Mouse (Mus musculus) inflammation-experienced regulatory T-cells, adult 6 months (primary cell): ENCODE data around the gene Oard1. TPM values are rescaled to one million over a fixed set of nuclear protein-coding genes. Genes with fewer than 3 reads are reported as not detected.

Experiments
- ATAC-seq: one replicate; pipeline ENCODE4 v1.8.0; 2017
- polyA plus RNA-seq, 3 experiments: library from polyadenylated mRNA; unstranded; fragments of 100-300 nt; shearing (Covaris generic); gene quantifications; one replicate each; pipeline ENCODE4 v1.2.1; 2017

Gene Oard1
- polyA plus RNA-seq, 3 experiments from 2014 or later = 85.8 to 107 (median 94.9) TPM

DNA sequence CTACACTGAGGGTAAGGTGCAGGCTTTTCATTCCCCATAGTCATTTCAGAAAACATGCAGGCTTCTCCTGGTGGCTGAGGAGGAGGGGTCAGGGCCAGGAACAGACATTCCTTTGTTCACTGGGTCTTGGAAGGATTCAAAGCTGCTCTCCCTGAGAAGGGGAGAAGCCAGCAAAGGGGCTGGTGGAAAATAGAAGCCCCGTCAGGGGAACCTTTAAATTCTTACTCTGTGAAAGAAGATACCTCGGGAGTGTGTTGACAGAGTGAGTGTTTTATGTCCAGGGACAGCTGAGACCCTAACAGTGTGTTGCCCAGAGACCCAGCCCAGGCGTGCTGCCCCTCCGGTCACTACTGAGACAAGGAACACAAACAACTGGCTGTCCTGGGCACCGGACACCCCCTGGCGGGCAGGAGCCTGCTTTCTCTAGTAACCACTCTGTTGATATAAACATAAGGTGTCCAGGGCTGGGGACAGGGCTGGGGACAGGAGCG lies 27.7 kb downstream of the Oard1 start:
- no peak for ATAC-seq

DNA sequence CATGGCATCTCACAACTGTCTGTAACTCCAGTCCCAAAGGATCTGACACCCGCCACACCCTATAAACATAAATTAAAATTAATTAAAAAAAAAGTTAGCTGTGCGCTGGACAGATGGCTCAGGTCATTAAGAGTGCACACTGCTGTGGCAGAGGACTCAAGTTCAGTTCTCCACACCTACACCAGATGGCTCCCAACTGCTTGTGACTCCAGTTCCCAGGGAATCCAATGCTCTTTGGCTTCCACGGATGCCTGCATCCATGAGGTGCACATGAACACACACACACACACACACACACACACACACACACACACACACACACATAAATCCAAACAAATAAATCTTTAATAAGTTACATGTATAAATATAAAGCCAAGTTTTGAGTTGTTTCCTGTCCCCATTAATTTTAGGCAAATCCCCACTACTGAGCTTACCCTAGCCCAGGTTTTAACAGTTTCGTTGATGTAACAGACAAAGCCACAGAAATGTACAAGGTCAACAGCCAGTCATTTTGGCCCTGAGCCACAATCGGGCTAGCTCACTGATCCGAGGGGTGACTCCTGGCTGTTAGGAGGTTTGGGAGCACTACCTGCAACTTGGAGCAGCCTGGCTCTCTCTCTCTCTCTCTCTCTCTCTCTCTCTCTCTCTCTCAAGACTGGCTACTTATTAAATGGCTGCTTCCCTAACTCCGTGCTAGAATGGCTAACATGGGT lies 33.1 kb downstream of the Oard1 start:
- ATAC-seq = no peak

DNA sequence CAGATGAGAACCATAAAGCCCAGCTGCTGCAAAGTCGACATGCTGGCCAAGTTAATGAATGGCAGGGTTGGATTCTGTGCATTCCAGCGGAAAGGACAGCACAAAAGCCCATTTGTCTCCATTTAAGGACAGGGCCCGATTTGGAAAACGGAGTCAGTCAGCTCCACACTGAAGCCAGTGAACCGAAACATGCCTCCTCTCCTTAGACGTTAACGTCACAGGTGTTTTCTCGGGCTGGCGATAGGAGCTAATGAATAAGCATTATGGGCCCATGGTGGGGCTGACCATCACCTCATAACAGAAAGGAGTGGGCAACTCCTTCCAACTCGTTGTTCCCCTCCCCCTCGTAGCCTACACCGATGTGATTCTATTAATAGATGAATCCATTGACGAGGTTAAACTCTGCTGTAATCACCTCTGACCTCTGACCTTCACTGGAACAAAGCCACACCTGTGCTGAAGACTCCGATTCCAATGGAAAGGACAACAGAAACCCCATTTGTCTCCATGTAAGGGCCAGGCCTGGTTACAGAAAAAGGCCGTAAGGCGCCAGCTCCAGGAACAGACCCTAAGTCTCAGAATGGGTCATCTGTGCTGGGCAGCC lies 33.8 kb downstream of the Oard1 start:
- no peak for ATAC-seq

DNA sequence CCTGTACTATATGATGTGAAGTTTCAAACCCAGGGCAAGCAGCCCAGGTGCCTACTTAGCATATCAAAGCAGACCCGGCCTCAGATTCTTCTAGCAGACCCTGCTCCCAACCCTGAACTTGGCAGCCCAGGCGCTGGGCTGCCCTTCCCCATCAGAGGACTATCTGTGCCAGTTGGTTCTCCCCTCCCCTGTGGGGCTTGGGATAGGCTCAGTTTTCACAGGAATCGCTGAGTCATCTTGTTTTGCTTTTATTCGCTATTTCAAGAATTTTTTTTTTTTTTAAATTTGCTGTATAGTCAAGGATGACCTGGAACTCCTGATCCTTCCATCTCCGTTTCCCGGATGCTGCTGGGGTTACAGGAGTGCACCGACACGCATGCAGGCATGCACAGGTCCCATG lies 37.9 kb downstream of the Oard1 start:
- no peak for ATAC-seq

DNA sequence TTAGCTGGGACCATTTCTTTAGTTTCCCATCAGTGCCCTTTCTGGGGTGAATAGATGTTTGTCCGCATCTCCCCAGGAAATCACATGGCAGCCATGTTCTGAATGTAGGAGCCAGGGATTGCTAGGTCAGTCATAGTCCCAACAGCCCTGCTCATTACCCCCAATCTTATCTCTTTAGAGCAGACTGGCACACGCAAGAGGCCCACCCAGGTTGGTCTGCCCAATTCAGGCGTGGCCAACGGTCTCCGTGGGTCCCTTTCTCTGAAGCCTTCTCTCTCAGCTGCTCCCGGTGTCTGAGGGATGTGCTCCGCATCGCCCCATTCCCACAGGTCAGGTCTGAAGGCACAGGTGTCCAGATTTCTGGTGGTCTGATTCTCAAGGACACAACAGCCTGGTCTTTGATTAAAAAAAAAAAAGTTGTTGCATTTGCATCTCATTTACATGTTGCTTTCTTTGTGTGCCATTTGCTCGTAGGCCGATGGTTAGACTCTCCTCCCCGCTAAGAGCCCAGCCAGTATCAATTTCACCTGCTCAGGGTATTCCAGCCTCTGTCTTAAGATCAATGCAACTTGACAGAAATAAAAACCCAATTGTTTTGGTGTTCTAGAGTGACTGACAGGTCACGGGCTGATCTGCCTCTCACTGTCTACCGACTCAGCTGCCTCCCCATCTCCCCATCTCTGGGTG lies 41.0 kb downstream of the Oard1 start:
- no peak for ATAC-seq

DNA sequence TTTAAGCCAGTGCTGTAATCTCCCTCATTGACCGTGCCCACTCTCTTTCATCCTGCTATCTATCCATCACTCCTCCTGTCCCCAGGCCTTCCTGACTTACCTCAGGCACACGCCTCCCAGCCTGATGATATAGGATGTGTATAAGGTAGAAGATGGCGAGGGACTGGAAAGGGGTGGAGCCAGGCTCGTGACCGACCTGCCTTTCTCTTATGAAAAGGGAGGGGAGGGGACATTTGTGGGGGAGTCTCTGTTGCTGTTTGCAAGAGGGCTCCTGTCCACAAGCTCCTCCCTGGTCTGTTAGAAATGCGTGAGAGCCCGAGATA lies 41.5 kb downstream of the Oard1 start, which contains the start of gene Tspo2:
Gene Tspo2 (minus strand): TSS at position 170 of the 323 bp plus-strand sequence.
- no peak for ATAC-seq

DNA sequence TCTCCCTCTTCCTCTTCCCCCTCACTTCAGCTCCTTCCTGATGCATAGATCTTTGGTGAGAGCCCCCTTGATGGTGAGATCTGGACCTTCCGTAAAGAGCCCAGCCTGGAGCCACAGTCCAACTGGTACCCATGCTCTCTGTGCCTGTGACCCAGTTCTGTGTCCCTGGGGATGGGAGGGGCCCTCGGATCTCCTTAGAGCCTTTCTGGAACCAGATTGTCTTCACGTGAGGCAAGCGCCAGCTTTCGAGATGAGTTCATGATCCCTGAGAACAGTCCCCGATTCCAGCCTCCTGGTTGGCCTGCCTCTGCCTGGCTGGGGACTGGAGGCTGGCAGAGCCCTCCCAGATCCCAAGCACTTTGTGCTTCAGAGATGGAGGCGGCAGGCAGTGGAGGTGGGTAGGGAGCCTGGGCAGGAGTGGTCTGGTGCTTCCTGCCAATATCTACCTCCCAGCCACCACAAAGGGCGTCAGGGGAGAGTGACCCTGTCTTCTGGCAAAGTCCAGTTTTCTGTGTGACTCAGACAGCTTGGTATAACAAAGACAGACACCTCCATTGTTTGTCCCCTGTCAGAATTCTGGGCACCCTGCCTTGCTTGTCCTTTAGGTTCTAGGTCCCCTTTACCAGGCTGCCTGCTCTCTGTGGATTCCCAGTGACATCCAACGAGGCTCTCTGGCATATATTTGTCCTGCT lies 42.1 kb downstream of the Oard1 start:
- no peak for ATAC-seq

DNA sequence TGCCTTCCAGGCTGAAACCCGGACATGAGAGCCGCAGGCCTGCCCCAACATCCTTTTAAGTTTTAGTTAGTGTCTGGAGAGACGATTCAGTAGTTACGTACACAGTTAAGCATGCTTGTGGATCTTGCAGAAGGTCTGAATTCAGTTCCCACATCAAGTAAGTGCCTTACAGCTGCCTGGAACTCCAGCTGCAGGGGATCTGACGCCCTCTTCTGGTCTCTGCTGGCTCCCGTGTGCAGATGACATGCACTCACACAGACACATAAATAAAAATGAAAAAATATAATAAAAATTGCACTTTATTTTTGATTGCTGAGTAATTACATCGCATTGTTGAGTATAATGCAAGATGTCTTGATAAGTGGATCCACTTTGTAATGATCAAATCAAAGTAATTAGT lies 43.7 kb downstream of the Oard1 start:
- ATAC-seq = no peak

DNA sequence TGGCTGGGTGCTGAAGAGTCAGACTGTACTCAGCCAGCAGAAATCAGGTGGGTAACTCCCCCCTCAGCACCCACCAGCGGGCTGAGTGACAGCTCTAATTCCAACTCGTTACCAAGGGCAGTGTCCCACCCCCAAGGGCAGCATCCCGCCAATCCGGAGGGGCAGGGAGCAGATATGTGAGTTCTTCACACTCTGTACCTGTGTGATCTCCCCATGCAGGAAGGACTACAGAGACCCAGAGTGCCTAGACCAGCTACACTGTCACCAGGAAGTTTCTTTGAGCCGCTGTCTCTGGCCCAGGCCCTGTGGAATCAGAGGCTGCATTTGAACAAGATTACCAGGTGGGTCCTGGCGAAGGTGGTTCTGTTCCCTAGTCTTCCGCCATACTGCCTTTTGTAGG lies 44.4 kb downstream of the Oard1 start:
- ATAC-seq = no peak

DNA sequence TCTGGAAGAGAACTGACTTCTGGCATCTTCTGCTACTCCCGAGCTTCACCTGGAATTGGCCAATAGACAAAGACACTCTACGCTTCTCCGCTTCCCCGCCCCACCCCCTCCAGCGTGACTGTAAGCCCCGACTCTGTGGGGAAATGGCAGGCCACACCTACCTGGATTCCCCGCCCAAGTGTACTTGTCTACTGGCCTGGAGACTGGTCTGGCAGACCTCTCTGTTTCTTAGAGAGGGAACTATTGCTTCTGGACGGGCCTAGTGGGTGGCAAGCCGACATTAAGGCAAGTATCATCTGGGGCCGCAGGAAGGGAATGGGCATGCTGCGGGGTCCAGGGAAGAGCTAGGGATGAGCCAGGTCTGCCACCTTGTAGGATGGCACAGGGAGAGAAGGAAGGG lies 44.9 kb downstream of the Oard1 start, which contains the start of gene Unc5cl:
Gene Unc5cl (plus strand): TSS at position 214 of the 400 bp plus-strand sequence.
- no peak for ATAC-seq

DNA sequence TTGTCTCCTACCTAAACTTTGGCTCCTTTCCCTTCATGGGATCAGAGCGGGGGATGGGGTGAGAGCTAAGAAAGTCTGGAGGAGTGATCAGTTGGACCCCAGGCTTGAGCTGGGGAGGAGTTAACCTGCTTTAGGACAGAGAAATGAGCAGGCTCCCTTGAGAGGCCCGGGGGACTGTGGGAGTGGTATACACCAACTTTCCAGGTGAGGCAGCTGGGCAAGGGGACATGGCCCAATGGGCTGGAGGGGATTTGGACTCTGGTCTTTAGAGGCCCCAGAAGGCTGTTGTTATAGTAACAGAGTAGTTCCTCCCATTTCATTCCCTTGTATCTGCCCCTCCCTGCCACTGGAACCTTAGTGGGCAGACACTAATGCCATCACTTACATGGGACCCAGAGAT lies 46.1 kb downstream of the Oard1 start:
- no peak for ATAC-seq

DNA sequence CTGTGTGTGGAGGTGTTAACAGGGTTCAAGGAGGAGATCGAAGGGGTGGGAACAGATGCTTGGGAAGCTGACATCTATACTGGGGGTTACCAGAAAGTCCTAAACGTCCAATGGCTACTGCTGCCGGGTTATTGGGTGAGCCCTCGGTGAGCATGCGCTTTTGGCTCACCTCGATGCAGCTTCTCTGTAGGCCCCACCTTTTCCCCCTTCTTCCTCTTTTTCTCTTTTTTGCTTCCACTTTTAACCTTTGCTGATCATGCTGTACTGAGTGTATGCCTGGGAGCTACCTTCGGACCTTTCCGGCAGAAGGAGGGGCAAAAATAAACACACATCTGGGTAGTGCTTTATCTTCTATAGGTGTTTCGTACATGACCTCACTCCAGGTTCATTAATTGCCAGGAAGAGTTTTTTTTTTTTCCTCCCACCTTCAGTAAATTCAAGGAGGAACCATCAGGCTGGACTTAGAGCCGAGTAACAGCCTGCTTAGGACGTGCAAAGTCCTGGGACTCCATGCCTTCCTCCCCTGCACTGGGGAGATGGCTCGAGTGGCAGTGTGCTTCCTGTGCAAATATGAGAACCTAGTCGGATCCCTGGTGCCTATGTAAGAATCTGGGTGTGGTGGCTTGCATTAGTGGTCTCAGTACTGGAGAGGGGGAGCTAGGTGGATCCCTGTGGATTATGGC lies 48.3 kb downstream of the Oard1 start:
- no peak for ATAC-seq

DNA sequence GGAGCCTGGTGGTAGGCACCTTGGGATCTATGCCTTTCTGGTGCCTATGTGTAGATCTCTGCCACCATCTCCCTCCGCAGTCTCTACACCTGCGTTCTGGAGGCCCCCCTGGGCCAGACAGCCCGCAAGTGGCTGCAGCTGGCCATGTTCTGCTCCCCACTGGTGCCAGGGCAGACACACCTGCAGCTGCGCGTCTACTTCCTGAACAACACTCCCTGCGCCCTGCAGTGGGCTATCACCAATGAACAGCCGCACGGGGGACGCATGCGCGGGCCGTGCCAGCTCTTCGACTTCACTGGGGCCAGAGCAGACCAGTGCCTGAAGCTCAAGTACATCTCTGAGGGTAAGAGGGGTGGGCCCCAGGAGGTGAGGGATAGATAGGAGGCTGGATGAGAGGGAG lies 52.3 kb downstream of the Oard1 start:
- peak; percentile 75 for ATAC-seq

DNA sequence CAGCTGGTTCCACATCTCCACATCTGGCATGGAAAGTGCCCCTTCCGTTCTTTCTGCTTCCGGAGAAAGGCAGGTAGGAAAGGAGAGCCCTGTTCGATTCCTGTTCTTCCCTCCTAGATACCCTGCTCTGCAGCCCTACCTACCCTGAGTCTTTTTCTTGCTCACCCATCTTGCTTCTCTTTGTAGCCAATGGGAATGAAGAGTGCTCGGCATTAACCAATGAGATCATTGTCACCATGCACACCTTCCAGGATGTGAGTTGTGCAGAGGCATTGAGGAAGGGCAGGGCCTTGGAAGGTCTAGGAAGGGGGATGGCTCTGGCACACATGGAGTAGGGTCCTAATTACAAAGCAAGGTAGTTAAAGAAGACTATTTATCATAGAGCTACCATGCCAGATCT lies 53.6 kb downstream of the Oard1 start:
- peak; percentile 69 for ATAC-seq

Other genes starting within 250 kb of the Oard1 start
- gene A530064D06Rik, start 242.7 kb upstream of the Oard1 start, polyA plus RNA-seq = under 1 TPM in 1 of 3 experiments, not detected in 2; 0.36 TPM
- not detected for gene Trem1, start 177.2 kb upstream of the Oard1 start, polyA plus RNA-seq
- not detected for gene Trem3, start 162.2 kb upstream of the Oard1 start, polyA plus RNA-seq
- 1 to 10 TPM in 1 of 3 experiments, under 1 TPM in 1, not detected in 1; 0.55 to 1.3 TPM for gene Treml4, start 145.7 kb upstream of the Oard1 start, polyA plus RNA-seq
- gene Treml2, start 110.5 kb upstream of the Oard1 start, polyA plus RNA-seq = 10 to 100 TPM in 2 of 3 experiments, under 1 TPM in 1; 0.69 to 12.3 (median 11.3) TPM
- 1 to 10 TPM in 2 of 3 experiments, not detected in 1; 2.8 to 5.6 TPM for gene B430306N03Rik, start 93.9 kb upstream of the Oard1 start, polyA plus RNA-seq
- not detected for gene Trem2, start 63.6 kb upstream of the Oard1 start, polyA plus RNA-seq
- not detected for gene Treml1, start 50.1 kb upstream of the Oard1 start, polyA plus RNA-seq
- gene Nfya, start 108 bp upstream of the Oard1 start, polyA plus RNA-seq = 10 to 100 TPM in 2 of 3 experiments, 1 to 10 TPM in 1; 9.9 to 12.1 (median 11.2) TPM
- gene Apobec2, start 22.9 kb downstream of the Oard1 start, polyA plus RNA-seq = 1 to 10 TPM; 1.8 to 5.7 (median 2.2) TPM
- not detected for gene Tspo2, start 41.5 kb downstream of the Oard1 start, polyA plus RNA-seq
- 10 to 100 TPM; 16.0 to 23.9 (median 16.7) TPM for gene Unc5cl, start 44.9 kb downstream of the Oard1 start, polyA plus RNA-seq